ENCODE assay signal across 12 mouse cellular contexts in genomic region chr1:120016240-120016639, GRCm38 (mm10). TPM values are rescaled to one million over a fixed set of nuclear protein-coding genes. Genes with fewer than 3 reads are reported as not detected.
DNase-seq lines count a peak whose midpoint lies in the region; ATAC-seq lines count a peak whose summit lies in the region.
"Had no signal": no experiment of that assay in that cellular context is flagged by ENCODE, and none has a peak within 500 bp of the region (broad histone marks: within the 10 kb centered on the region; RNA-seq: fewer than 3 reads in every experiment).

No protein-coding gene starts in this region.

- no peak for ATAC-seq in kidney, embryonic 16.5 days (ENCODE audit: low FRiP score, low TSS enrichment)
- ATAC-seq in forebrain, embryonic 11.5 days (replicated peaks; ENCODE audit: low FRiP score), result no peak
- ATAC-seq: forebrain, embryonic 13.5 days had no signal

- no peaks in the 10 kb centered on the region for H3K27me3 ChIP-seq in kidney, embryonic 16.5 days (ENCODE audit: insufficient read depth, low read length)
- H3K27me3 ChIP-seq in forebrain, embryonic 11.5 days (ENCODE audit: control insufficient read depth, insufficient read depth, low read length), result no peaks in the 10 kb centered on the region
- H3K27me3 ChIP-seq: forebrain, embryonic 13.5 days had no signal

- H3K36me3 ChIP-seq in kidney, embryonic 16.5 days (ENCODE audit: insufficient read depth, low read length), result no peaks in the 10 kb centered on the region
- no peaks in the 10 kb centered on the region for H3K36me3 ChIP-seq in forebrain, embryonic 11.5 days (ENCODE audit: control insufficient read depth, insufficient read depth, low read length)
- H3K36me3 ChIP-seq: limb, embryonic 10.5 days had no signal

- H3K4me3 ChIP-seq in kidney, embryonic 16.5 days (ENCODE audit: low read length), result no peak overlapping the region
- no peak overlapping the region for H3K4me3 ChIP-seq in forebrain, embryonic 11.5 days (ENCODE audit: low read depth, low read length)
- H3K4me3 ChIP-seq: forebrain, embryonic 13.5 days; limb, embryonic 10.5 days had no signal

- peaks cover 5% of the 10 kb centered on the region for H3K4me1 ChIP-seq in kidney, embryonic 16.5 days (ENCODE audit: insufficient read depth, low read length)
- no peaks in the 10 kb centered on the region for H3K4me1 ChIP-seq in forebrain, embryonic 11.5 days (replicated peaks; ENCODE audit: control insufficient read depth, insufficient read depth, low read length)
- H3K4me1 ChIP-seq: limb, embryonic 10.5 days had no signal

- H3K27ac ChIP-seq in kidney, embryonic 16.5 days (ENCODE audit: low read length), result no peak overlapping the region
- H3K27ac ChIP-seq in forebrain, embryonic 11.5 days (ENCODE audit: low read depth, low read length), result no peak overlapping the region
- H3K27ac ChIP-seq: forebrain, embryonic 13.5 days; limb, embryonic 10.5 days had no signal

- H3K4me2 ChIP-seq in kidney, embryonic 16.5 days (replicated peaks; ENCODE audit: low read depth, low read length), result no peak overlapping the region
- H3K4me2 ChIP-seq in forebrain, embryonic 11.5 days (ENCODE audit: low read depth, low read length, severe bottlenecking), result no peak overlapping the region
- H3K4me2 ChIP-seq: forebrain, embryonic 13.5 days had no signal

- DNase-seq in kidney, adult 18-20 months, result peak; percentile 38
- peak; percentile 32 for DNase-seq in A20 (ENCODE audit: low read depth, low spot score)
- DNase-seq in NIH3T3 (ENCODE audit: low read depth), result peak; percentile 11
- DNase-seq in kidney, adult 9 months, result peak; percentile 70
- no peak for DNase-seq in forebrain, embryonic 11.5 days (ENCODE audit: low spot score)
- DNase-seq in right cerebral cortex, postnatal 4 days, result no peak
- DNase-seq: thymus, adult 2 months had no signal

- no peaks in the 10 kb centered on the region for H3K9me3 ChIP-seq in kidney, embryonic 16.5 days (ENCODE audit: low read length)
- H3K9me3 ChIP-seq in forebrain, embryonic 11.5 days (ENCODE audit: control insufficient read depth, low read length), result no peaks in the 10 kb centered on the region
- H3K9me3 ChIP-seq: forebrain, embryonic 13.5 days; limb, embryonic 10.5 days had no signal

- 91% methylated on average over 2 of the region's 2 CpGs for WGBS in kidney, embryonic 16.5 days
- 82% methylated on average over 2 of the region's 2 CpGs for WGBS in forebrain, embryonic 11.5 days

- H3K9ac ChIP-seq in kidney, embryonic 16.5 days (replicated peaks; ENCODE audit: low read length), result no peak overlapping the region
- no peak overlapping the region for H3K9ac ChIP-seq in forebrain, embryonic 11.5 days (ENCODE audit: low read length)
- H3K9ac ChIP-seq: forebrain, embryonic 13.5 days had no signal

RNA-seq across cellular contexts. Expression of gene Sctr, which starts 9.5 kb away (rescaled TPM):
- polyA plus RNA-seq in kidney, embryonic 16.5 days (2015; fragmentation: Nextera tagmentation; extraction: Ambion mirVana), result 0.42 and 0.73 TPM in 2 replicates
- 0.29 and 0.39 TPM in 2 replicates for polyA plus RNA-seq in forebrain, embryonic 11.5 days (2014; fragmentation: Nextera tagmentation; extraction: Ambion mirVana)

RNA-seq across cellular contexts. Expression of gene Cfap221, which starts 19.2 kb away (rescaled TPM):
- 0.21 and 0.22 TPM in 2 replicates for polyA plus RNA-seq in kidney, embryonic 16.5 days (2015; fragmentation: Nextera tagmentation; extraction: Ambion mirVana)
- polyA plus RNA-seq in forebrain, embryonic 11.5 days (2014; fragmentation: Nextera tagmentation; extraction: Ambion mirVana), result 0.21 TPM in 1 of 2 replicates, not detected in the other
- polyA plus RNA-seq: forebrain, embryonic 13.5 days; heart, embryonic 14.5 days; limb, embryonic 10.5 days; spleen, adult 2 months; thymus, adult 2 months had no signal

RNA-seq across cellular contexts. Expression of gene Tmem37, which starts 57.6 kb away (rescaled TPM):
- 78.9 and 83.5 TPM in 2 replicates for polyA plus RNA-seq in kidney, embryonic 16.5 days (2015; fragmentation: Nextera tagmentation; extraction: Ambion mirVana)
- 5.3 and 6.9 TPM in 2 replicates for polyA plus RNA-seq in forebrain, embryonic 11.5 days (2014; fragmentation: Nextera tagmentation; extraction: Ambion mirVana)

Comparison
In these comparisons a context has a peak if more than half of its experiments do, and no peak if none do; other contexts are left out.
1. DNase-seq: peak in kidney, adult 18-20 months (single experiment), A20 (single experiment), NIH3T3 (single experiment) and kidney, adult 9 months (single experiment); none in forebrain, embryonic 11.5 days (single experiment) and right cerebral cortex, postnatal 4 days (single experiment).
2. RNA of gene Tmem37, which starts 57.6 kb away (polyA plus RNA-seq): 78.9 to 83.5 TPM in kidney, embryonic 16.5 days; 5.3 to 6.9 TPM in forebrain, embryonic 11.5 days; every median in the first group is over 10 times any median in the second.